Mouse (Mus musculus): ENCODE measurements around the gene Ulk1.
A peak's percentile ranks its signal among the peaks of the same experiment; 100 is the strongest.

- TF ChIP-seq CTCF (IDR thresholded peaks at IDR 0.05; ENCODE audit: low read depth) = no peak
- peak; percentile 40; the same call in 1 of the 2 replicates for TF ChIP-seq EP300 (IDR thresholded peaks at IDR 0.05; ENCODE audit: low read depth)
Measured at GRCm38 (mm10) chr5:110804012-110804743, 5.7 kb downstream of the Ulk1 start.
